Mouse (Mus musculus) hindbrain, embryonic 13.5 days (tissue): ENCODE data around the gene C2cd2. TPM values are rescaled to one million over a fixed set of nuclear protein-coding genes. Genes with fewer than 3 reads are reported as not detected.
"Not testable (repeated sequence)": the region's sequence is repeated elsewhere in the genome, so short reads cannot be mapped to it uniquely, and the experiment has no call there.

Source experiments
- ATAC-seq: fragments of 200-750 bp; cut with Nextera tagmentation; 2 replicates; pipeline ENCODE4 v1.8.0; 2017; ENCODE audit warnings: moderate TSS enrichment; ENCODE audit not compliant: low FRiP score
- H3K27ac ChIP-seq: fragments of 300-500 bp; sonication (generic); 2 replicates; pipeline ENCODE4 v1.5.1; 2015; ENCODE audit warnings: inconsistent platforms, mild to moderate bottlenecking, moderate library complexity
- H3K27me3 ChIP-seq: fragments of 300-500 bp; sonication (generic); 2 replicates; pipeline ENCODE4 v1.6.1; 2015; ENCODE audit warnings: mild to moderate bottlenecking, inconsistent platforms
- H3K36me3 ChIP-seq: fragments of 300-500 bp; sonication (generic); 2 replicates; pipeline ENCODE4 v1.6.1; 2015; ENCODE audit warnings: mild to moderate bottlenecking, inconsistent platforms
- H3K4me1 ChIP-seq: fragments of 300-500 bp; sonication (generic); replicated peaks from 2 replicates; pipeline ENCODE4 v1.6.1; 2015; ENCODE audit warnings: inconsistent platforms
- H3K4me2 ChIP-seq: fragments of 300-500 bp; sonication (generic); 2 replicates; pipeline ENCODE4 v1.6.1; 2015; ENCODE audit warnings: inconsistent platforms, mild to moderate bottlenecking, moderate library complexity
- H3K4me3 ChIP-seq: fragments of 300-500 bp; sonication (generic); 2 replicates; pipeline ENCODE4 v1.5.1; 2015; ENCODE audit warnings: mild to moderate bottlenecking, inconsistent platforms
- H3K9ac ChIP-seq: fragments of 300-500 bp; sonication (generic); 2 replicates; pipeline ENCODE4 v1.6.1; 2015; ENCODE audit warnings: mild to moderate bottlenecking, inconsistent platforms
- H3K9me3 ChIP-seq: fragments of 300-500 bp; sonication (generic); 2 replicates; pipeline ENCODE4 v1.6.1; 2016; ENCODE audit warnings: inconsistent platforms
- WGBS: fragments of 180-500 bp; shearing (Covaris S2); methylation state at CpG from one replicate; pipeline ENCODE4 v1.1.7; 2015; 5-methylcytosine and 5-hydroxymethylcytosine counted together
- polyA plus RNA-seq: library from polyadenylated mRNA; unstranded; fragments of >200 nt; fragmentation: Nextera tagmentation; extraction: Ambion mirVana; gene quantifications from 2 replicates; pipeline ENCODE4 v1.2.1, GENCODE M21; 2015

C2cd2 gene
- polyA plus RNA-seq: 13.9 and 14.0 TPM in 2 replicates

DNA sequence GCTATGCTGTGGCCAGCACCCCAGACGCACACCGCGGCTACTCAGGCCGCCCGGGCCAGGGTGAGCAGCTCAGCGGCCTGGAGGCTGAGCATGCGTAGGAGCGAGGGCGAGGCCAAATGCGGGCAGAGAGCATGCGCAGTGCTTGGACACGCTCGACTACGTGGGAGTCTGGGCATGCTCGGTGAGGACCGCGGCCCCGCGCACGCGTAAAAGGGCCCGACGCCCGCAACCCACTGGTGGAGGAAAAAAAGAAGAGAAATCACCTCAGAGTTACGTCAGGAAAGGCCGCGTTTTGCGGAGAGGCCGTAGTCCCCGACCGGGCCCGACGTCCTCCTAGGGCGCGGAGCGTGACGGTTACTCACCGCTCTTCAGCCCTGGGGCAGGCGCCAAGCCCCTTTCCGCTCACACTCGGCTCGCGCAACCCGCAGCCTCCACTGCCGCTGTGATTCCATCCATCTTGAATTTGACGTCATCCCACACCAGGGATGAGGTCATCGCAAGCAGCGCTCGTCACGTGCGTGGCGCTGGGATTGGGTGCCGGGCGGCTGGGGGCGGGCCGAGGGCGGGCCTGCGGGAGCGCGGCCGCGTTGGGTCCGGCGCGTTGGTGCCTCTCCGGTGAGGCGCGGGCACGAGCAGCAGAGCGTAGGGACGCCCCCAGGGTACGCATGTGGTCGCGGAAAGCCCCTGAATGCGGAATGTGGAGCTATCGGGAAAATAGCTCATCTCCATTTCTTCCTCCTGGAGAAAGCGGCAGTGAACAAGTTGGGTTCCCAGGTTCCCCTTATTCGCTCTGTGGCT, at the start of gene C2cd2, which contains the start of gene Zbtb21:
Gene C2cd2, minus strand, starts transcription at position 448 of the 798 bp plus-strand sequence.
Gene Zbtb21, minus strand, starts transcription at position 472 of the 798 bp plus-strand sequence.
- H3K4me1 ChIP-seq: peaks cover 20% of the 10 kb centered on the region
- H3K36me3 ChIP-seq: no peaks in the 10 kb centered on the region
- peak within 1 kb of the TSS; percentile 92 for H3K9ac ChIP-seq
- no peaks in the 10 kb centered on the region for H3K27me3 ChIP-seq
- H3K4me2 ChIP-seq: peak within 1 kb of the TSS; percentile 90
- H3K4me3 ChIP-seq: peak within 1 kb of the TSS; percentile 80
- peak within 1 kb of the TSS; percentile 98 for H3K27ac ChIP-seq
- peak; percentile 99 for ATAC-seq
- WGBS: under 1% methylated on average over 76 of the region's 78 CpGs
- H3K9me3 ChIP-seq: no peaks in the 10 kb centered on the region

DNA sequence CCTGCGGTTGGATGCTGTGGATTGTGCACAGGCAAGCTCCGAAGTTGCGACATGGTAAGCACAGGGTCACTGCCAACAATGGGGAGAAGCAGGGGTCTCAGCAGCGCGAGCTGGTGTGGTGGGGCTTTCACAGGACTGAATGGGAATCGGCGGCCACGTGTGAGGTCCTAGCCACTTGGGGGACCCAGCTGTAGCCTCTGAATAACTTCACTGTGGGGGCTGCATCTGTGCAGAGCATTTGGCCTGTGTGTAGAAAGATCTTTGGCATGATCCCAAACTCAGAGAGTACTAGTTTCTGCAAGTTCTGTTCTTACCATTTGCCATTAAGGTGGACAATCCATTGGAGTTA, 35.0 kb upstream of the C2cd2 start:
- H3K4me3 ChIP-seq: peak overlapping the region; percentile 57
- H3K9me3 ChIP-seq, H3K27me3 ChIP-seq: not testable (repeated sequence)
- H3K27ac ChIP-seq: peak overlapping the region; percentile 66
- peak; percentile 90 for ATAC-seq
- peak overlapping the region; percentile 70 for H3K9ac ChIP-seq
- under 1% methylated on average over 8 of the region's 8 CpGs for WGBS
- H3K36me3 ChIP-seq: peaks cover 19% of the 10 kb centered on the region
- peaks cover 16% of the 10 kb centered on the region for H3K4me1 ChIP-seq
- H3K4me2 ChIP-seq: peak overlapping the region; percentile 83

DNA sequence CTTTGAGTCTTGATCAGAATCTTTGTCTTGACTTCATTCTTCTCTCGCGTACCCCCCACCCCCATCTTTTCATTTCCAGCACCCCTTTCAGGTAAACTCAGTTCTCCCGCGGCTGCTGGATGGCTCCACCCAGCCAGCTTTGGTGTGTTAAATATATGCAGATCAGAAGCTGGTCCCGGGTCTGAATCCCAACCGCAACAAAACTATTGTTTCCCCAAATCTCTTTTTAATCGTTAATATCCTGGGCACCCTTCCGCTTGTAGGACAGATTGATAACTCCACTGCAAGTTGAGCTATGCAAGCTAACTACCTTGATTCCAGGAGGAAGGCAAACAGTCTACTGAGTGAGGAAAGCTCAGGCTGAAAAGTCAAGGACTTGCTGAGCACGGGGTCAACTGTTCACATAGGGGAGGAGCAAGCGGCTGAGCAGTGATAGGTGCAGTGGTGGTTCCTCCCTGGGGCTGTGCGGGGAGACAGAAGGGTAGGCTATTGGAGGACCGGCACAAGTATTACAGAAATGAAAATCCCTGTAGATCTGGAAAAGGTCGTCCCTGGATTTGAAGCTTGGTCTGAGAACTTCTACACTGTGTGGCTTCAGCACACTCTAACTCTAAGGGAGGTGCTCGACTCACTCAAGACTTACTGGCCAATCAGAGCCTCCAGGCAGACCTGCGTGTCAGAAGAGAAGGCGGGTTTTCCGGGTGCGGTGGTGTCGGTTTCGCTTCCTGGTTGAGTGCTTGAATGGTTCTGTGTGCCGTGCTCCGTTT, 34.4 kb upstream of the C2cd2 start, which contains the start of gene B230307C23Rik:
Gene B230307C23Rik, plus strand, starts transcription at position 700 of the 767 bp plus-strand sequence.
- Histone ChIP-seq H3K4me3 (peak within 1 kb of the TSS; percentile 57), H3K4me1 (peaks cover 16% of the 10 kb centered on the region), H3K27me3 (0 out of 2 replicates have a peak, but pooled peaks cover 2% of the 10 kb centered on the region), H3K9ac (peak within 1 kb of the TSS; percentile 70), H3K36me3 (peaks cover 14% of the 10 kb centered on the region), H3K9me3 (0 out of 2 replicates have a peak, but pooled peaks cover 4% of the 10 kb centered on the region), H3K4me2 (peak within 1 kb of the TSS; percentile 83), H3K27ac (peak within 1 kb of the TSS; percentile 66)
- WGBS: 3% methylated on average over 22 of the region's 22 CpGs
- ATAC-seq: peak; percentile 99

DNA sequence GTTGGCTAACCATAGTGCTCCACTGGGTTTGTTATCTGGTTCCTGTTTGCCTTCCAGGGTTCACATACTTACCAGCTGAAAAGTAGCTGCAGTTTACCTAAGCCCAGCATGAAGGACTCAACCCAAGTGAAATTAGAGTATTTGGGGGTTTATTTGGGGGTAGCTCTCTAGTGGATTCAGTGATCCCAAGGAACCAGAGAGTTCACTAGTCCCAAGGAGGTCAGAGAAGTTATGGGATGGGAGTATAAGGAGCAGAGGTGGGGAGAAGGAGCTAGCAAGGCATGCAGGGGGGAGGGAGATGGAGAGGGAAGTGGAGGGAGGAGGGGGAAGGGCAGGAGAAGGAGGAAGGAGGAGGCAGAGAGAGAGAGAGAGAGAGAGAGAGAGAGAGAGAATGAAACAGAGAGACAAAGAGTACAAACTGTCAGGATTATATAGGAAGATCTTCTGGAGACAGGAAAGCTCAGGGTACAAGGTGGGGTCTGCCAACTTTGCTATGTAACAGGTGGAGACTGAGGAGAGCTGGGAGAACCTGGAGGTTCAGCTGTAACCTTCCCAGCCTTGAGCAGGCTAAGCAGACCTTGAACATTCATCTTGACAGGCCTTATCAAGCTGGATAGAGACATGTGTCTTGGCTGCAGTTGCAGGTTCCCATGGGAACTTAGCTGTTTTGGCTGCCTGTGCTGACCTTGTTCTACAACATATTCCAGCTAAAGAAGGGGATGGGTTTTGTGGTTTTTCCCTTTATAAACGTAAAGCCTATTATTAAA, 33.6 kb upstream of the C2cd2 start:
- 22% methylated on average over 1 of the region's 1 CpGs for WGBS
- no peak for ATAC-seq
- 0 out of 2 replicates have a peak, but pooled peaks cover 4% of the 10 kb centered on the region for H3K9me3 ChIP-seq
- peak overlapping the region; percentile 70; the same call in 1 of the 2 replicates for H3K9ac ChIP-seq
- H3K4me1 ChIP-seq: peaks cover 16% of the 10 kb centered on the region
- 0 out of 2 replicates have a peak, but pooled peaks cover 2% of the 10 kb centered on the region for H3K27me3 ChIP-seq
- peaks cover 14% of the 10 kb centered on the region for H3K36me3 ChIP-seq
- peak overlapping the region; percentile 83 for H3K4me2 ChIP-seq
- no peak overlapping the region for H3K27ac ChIP-seq
- peak overlapping the region; percentile 57 for H3K4me3 ChIP-seq

DNA sequence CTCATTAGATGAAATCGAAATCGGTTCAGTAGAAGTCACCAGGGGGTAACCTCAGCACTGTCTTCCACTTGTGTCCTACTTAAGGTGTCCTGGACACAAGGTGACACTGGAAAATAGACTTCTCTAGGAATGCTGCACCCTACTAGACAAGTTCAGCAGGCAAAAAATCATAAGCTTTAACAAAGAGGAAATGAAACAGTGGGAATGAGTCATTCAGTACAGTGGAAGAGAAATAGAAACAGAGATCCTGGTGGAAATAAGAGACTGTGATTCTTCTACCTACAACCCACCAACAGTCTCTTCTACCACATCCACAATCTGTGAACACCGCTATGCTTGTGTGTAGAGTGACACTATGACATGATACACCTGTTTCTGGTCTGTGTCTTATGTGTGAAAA, 30.1 kb upstream of the C2cd2 start:
- not testable (repeated sequence) for ATAC-seq, H3K9me3 ChIP-seq, H3K4me3 ChIP-seq, H3K27me3 ChIP-seq, H3K9ac ChIP-seq, H3K36me3 ChIP-seq, H3K4me2 ChIP-seq, H3K27ac ChIP-seq, H3K4me1 ChIP-seq
- WGBS: 79% methylated on average over 3 of the region's 3 CpGs

DNA sequence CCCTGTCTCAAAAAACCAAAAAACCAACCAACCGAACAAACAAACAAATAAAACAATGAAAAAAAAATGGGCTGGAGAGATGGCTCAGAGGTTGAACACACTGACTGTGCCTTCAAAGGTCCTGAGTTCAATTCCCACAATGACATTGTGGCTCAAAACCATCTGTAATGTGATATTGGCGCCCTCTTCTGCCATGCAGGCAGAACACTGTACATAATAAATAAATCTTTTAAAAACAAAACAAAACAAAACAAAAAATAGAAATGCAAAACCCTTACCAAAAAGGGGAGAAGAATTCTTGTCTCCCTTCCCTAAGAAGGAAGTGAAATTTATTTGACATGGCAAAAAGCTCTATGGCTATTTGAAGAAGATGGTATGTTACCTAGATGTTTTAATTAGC, 29.1 kb upstream of the C2cd2 start:
- Histone ChIP-seq H3K27ac (no peak overlapping the region), H3K4me2 (no peak overlapping the region), H3K4me1 (peaks cover 5% of the 10 kb centered on the region), H3K36me3 (no peaks in the 10 kb centered on the region), H3K9ac (no peak overlapping the region), H3K9me3 (no peaks in the 10 kb centered on the region), H3K4me3 (no peak overlapping the region), H3K27me3 (0 out of 2 replicates have a peak, but pooled peaks cover 2% of the 10 kb centered on the region)
- no peak for ATAC-seq
- 82% methylated on average over 2 of the region's 2 CpGs for WGBS

DNA sequence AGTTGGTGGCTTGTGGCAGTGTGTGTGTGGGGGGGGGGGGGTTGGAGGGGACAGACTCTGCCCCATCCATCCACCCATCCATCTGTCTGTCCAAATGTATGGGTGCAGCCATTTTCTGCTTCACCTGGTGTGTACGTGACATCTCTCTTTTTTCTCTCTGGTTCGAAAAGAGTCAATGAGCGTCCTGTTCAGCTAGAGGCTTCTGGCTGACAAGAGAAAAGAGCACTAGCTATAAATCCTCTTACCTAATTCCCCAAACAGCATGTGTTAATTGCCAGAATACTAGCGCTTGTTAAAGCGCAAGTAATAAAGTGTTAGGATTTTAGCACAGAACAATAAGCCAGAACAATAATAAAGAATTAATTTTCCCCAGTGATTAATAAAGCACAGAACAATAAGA, 22.2 kb upstream of the C2cd2 start:
- Histone ChIP-seq H3K9me3 (no peaks in the 10 kb centered on the region), H3K27ac (no peak overlapping the region), H3K36me3 (no peaks in the 10 kb centered on the region), H3K9ac (no peak overlapping the region), H3K4me1 (no peaks in the 10 kb centered on the region), H3K4me2 (no peak overlapping the region), H3K27me3 (no peaks in the 10 kb centered on the region), H3K4me3 (no peak overlapping the region)
- 72% methylated on average over 5 of the region's 5 CpGs for WGBS
- no peak for ATAC-seq

DNA sequence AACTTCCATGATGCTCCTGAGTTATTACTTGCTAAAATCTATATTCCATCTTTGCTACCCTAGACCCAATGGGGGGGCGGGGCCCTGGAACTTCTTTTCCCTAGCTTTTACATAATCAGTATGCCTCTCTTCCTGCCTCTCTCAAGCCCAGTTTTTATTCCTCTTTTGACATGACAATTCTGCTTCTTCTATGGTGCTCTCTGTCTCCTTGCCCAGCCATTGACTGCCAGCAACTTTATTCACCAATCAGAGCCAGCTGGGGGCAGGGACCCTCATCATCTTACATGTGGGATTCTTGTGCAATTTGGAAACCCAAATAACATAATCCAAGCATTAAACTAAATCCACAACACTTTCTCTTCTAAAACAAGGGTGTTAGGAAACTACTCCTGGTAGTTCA, 19.0 kb upstream of the C2cd2 start:
- 95% methylated on average over 1 of the region's 1 CpGs for WGBS
- no peak overlapping the region for H3K4me3 ChIP-seq
- H3K27ac ChIP-seq: no peak overlapping the region
- H3K27me3 ChIP-seq: no peaks in the 10 kb centered on the region
- H3K4me1 ChIP-seq: no peaks in the 10 kb centered on the region
- no peaks in the 10 kb centered on the region for H3K36me3 ChIP-seq
- no peak overlapping the region for H3K4me2 ChIP-seq
- H3K9me3 ChIP-seq: no peaks in the 10 kb centered on the region
- no peak for ATAC-seq
- no peak overlapping the region for H3K9ac ChIP-seq

DNA sequence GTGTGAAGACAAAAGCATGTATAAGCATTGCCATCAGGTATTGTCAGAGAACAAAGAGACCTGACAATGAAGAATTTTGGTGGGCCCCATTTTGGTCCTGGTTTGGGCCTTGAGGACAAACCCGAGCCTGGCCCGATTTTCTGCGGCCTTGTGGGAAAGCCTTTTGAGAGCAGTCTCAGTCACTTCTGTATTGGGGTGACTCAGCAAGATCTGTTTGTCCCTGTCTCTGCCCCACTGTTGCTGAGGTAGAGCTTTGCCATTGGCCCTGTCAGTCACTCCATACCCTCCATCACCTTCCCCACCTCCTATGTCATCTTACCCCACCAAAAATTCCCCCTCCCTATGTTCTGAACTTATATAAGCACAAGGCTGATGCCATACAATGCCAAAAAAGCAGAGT, 15.3 kb upstream of the C2cd2 start:
- Histone ChIP-seq H3K36me3 (no peaks in the 10 kb centered on the region), H3K27ac (no peak overlapping the region), H3K9me3 (no peaks in the 10 kb centered on the region), H3K27me3 (no peaks in the 10 kb centered on the region), H3K9ac (no peak overlapping the region), H3K4me1 (no peaks in the 10 kb centered on the region), H3K4me2 (no peak overlapping the region), H3K4me3 (no peak overlapping the region)
- WGBS: 87% methylated on average over 3 of the region's 3 CpGs
- no peak for ATAC-seq

DNA sequence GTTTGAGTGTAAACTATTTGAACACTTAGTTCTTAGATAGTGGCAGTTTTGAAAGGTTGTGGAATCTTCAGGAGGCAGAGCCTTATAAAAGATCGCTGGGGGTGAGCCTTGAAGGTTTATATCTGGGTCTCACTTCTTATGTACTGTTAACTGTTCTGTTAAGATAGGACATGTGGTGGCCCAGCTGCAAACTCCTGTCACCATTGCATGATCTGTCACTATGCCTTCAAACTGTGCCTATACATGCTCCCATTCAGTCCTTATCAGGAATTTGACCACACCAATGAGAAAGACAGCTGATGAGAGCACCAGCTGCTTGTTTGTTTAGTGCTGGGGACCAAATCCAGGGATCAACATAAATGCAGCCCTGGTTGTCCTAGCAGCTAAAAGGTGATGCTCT, 14.9 kb upstream of the C2cd2 start:
- no peak for ATAC-seq
- Histone ChIP-seq H3K4me3 (no peak overlapping the region), H3K4me1 (no peaks in the 10 kb centered on the region), H3K4me2 (no peak overlapping the region), H3K9ac (no peak overlapping the region), H3K36me3 (no peaks in the 10 kb centered on the region), H3K9me3 (no peaks in the 10 kb centered on the region), H3K27ac (no peak overlapping the region), H3K27me3 (no peaks in the 10 kb centered on the region)
- WGBS: 81% methylated on average over 1 of the region's 1 CpGs

DNA sequence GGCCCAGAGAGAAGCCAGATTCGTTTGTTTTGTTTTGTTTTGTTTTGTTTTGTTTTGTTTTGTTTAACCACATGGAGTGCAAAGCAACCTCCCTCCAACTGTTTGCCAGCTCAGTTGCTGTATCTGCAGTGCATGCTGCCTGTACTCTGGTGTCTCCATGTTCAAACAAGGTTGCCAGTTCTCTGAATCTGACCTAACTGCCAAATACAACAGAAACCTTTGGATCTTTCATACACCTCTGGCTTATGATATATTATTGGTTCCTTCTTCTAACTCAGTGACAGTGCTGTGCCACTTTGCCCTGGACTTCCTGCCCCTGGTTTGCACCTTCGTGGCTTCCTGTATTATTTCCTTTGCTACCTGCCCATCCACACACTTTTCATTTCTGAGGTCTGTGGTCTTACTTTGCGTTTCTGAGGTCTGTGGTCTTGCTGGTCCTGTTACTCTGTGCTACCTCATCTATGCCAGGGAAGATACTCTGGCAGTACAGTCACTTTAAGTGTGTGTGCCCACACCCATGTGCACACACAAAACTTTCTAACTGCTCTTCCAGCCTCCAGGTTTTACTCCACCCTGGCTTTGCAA, 1.6 kb upstream of the C2cd2 start:
- 87% methylated on average over 3 of the region's 3 CpGs for WGBS
- H3K4me3 ChIP-seq: no peak overlapping the region
- H3K27me3 ChIP-seq: no peaks in the 10 kb centered on the region
- peaks cover 16% of the 10 kb centered on the region for H3K4me1 ChIP-seq
- no peak overlapping the region for H3K4me2 ChIP-seq
- no peak overlapping the region for H3K9ac ChIP-seq
- ATAC-seq: no peak
- H3K27ac ChIP-seq: no peak overlapping the region
- no peaks in the 10 kb centered on the region for H3K36me3 ChIP-seq
- H3K9me3 ChIP-seq: no peaks in the 10 kb centered on the region
